13 mouse cellular contexts compared by ENCODE assay signal in genomic region chr7:66231861-66232260, GRCm38 (mm10).
DNase-seq lines count a peak whose midpoint lies in the region; ATAC-seq lines count a peak whose summit lies in the region.
"Had no signal": no experiment of that assay in that cellular context is flagged by ENCODE, and none has a peak within 500 bp of the region (broad histone marks: within the 10 kb centered on the region; RNA-seq: fewer than 3 reads in every experiment).

No protein-coding gene starts in this region.

- DNase-seq in heart, postnatal 25 days (ENCODE audit: low spot score): no peak
- DNase-seq in spleen, postnatal 10 days (ENCODE audit: low spot score in 2 of 2): peak; percentile 7 to 9
- DNase-seq in spleen, postnatal 14 days (ENCODE audit: low spot score in 2 of 2): no peak
- no peak for DNase-seq in layer of hippocampus, adult 18-20 months (ENCODE audit: low spot score in 2 of 2)
- DNase-seq in cerebellum, adult 11 months: no peak
- DNase-seq: adrenal gland, postnatal 25 days; cerebellum, adult 2 months; gastrocnemius, postnatal 10 days; kidney, adult 11 months had no signal

- no peak overlapping the region for H3K4me2 ChIP-seq in heart, embryonic 11.5 days
- no peak overlapping the region for H3K4me2 ChIP-seq in limb, embryonic 12.5 days
- H3K4me2 ChIP-seq in neural tube, embryonic 14.5 days (ENCODE audit: low read depth, low read length): no peak overlapping the region
- H3K4me2 ChIP-seq: lung, embryonic 15.5 days had no signal

- no peak overlapping the region for H3K4me3 ChIP-seq in heart, embryonic 11.5 days (ENCODE audit: low read depth, low read length)
- no peak overlapping the region for H3K4me3 ChIP-seq in limb, embryonic 12.5 days (replicated peaks)
- no peak overlapping the region for H3K4me3 ChIP-seq in neural tube, embryonic 14.5 days (ENCODE audit: low read depth, low read length)
- H3K4me3 ChIP-seq: lung, embryonic 15.5 days had no signal

- H3K9ac ChIP-seq in heart, embryonic 11.5 days (ENCODE audit: low read depth, low read length): no peak overlapping the region; the same call in 1 of the 2 replicates
- 0 out of 2 replicates have a peak overlapping the region, but pooled peaks have one; percentile 27 for H3K9ac ChIP-seq in limb, embryonic 12.5 days (replicated peaks)
- no peak overlapping the region for H3K9ac ChIP-seq in neural tube, embryonic 14.5 days (replicated peaks; ENCODE audit: low read depth, low read length)
- H3K9ac ChIP-seq: lung, embryonic 15.5 days had no signal

- WGBS in heart, embryonic 11.5 days (ENCODE audit: insufficient replicate concordance): 84% methylated on average over 4 of the region's 4 CpGs
- 94% methylated on average over 4 of the region's 4 CpGs for WGBS in limb, embryonic 12.5 days
- WGBS in neural tube, embryonic 14.5 days: 72% methylated on average over 4 of the region's 4 CpGs

- H3K4me1 ChIP-seq in heart, embryonic 11.5 days (ENCODE audit: control insufficient read depth, insufficient read depth, low read length): peaks cover 29% of the 10 kb centered on the region
- peaks cover 55% of the 10 kb centered on the region for H3K4me1 ChIP-seq in limb, embryonic 12.5 days (replicated peaks)
- H3K4me1 ChIP-seq in neural tube, embryonic 14.5 days (ENCODE audit: control insufficient read depth, insufficient read depth, low read length): no peaks in the 10 kb centered on the region

- no peaks in the 10 kb centered on the region for H3K36me3 ChIP-seq in heart, embryonic 11.5 days (ENCODE audit: control insufficient read depth, insufficient read depth, low read length)
- no peaks in the 10 kb centered on the region for H3K36me3 ChIP-seq in limb, embryonic 12.5 days
- no peaks in the 10 kb centered on the region for H3K36me3 ChIP-seq in neural tube, embryonic 14.5 days (ENCODE audit: control insufficient read depth, insufficient read depth, low read length)
- H3K36me3 ChIP-seq: lung, embryonic 15.5 days had no signal

- no peaks in the 10 kb centered on the region for H3K9me3 ChIP-seq in heart, embryonic 11.5 days (replicated peaks; ENCODE audit: control insufficient read depth, low read length)
- H3K9me3 ChIP-seq in limb, embryonic 12.5 days: no peaks in the 10 kb centered on the region
- no peaks in the 10 kb centered on the region for H3K9me3 ChIP-seq in neural tube, embryonic 14.5 days (ENCODE audit: control insufficient read depth, low read length)
- H3K9me3 ChIP-seq: lung, embryonic 15.5 days had no signal

- H3K27me3 ChIP-seq in heart, embryonic 11.5 days (ENCODE audit: control insufficient read depth, insufficient read depth, low read length): no peaks in the 10 kb centered on the region
- H3K27me3 ChIP-seq in limb, embryonic 12.5 days: no peaks in the 10 kb centered on the region
- no peaks in the 10 kb centered on the region for H3K27me3 ChIP-seq in neural tube, embryonic 14.5 days (ENCODE audit: control insufficient read depth, insufficient read depth, low read length)
- H3K27me3 ChIP-seq: lung, embryonic 15.5 days had no signal

- intact Hi-C loops in heart, postnatal 25 days (cut with DNase I): no loop called here

- H3K27ac ChIP-seq in heart, embryonic 11.5 days (ENCODE audit: low read depth, low read length): peak overlapping the region; percentile 46; the same call in 1 of the 2 replicates
- peak overlapping the region; percentile 98 for H3K27ac ChIP-seq in limb, embryonic 12.5 days
- peak overlapping the region; percentile 49 for H3K27ac ChIP-seq in neural tube, embryonic 14.5 days (ENCODE audit: low read depth, low read length)

- ATAC-seq in heart, embryonic 11.5 days (replicated peaks; ENCODE audit: insufficient number of reproducible peaks, low FRiP score, low TSS enrichment): no peak
- peak; percentile 39; the same call in 1 of the 2 replicates for ATAC-seq in limb, embryonic 12.5 days (ENCODE audit: insufficient number of reproducible peaks, insufficient read depth, low FRiP score, low TSS enrichment, low read depth)
- ATAC-seq in neural tube, embryonic 14.5 days (ENCODE audit: low read depth): no peak

Comparison
In these comparisons a context has a peak if more than half of its experiments do, and no peak if none do; other contexts are left out.
1. DNase-seq: peak in spleen, postnatal 10 days (2 of 2); none in heart, postnatal 25 days (single experiment), spleen, postnatal 14 days (0 of 2), layer of hippocampus, adult 18-20 months (0 of 2) and cerebellum, adult 11 months (single experiment).
2. H3K27ac ChIP-seq: peak in every context shown above with its lines; median percentile 98 in limb, embryonic 12.5 days; 49 in neural tube, embryonic 14.5 days; 46 in heart, embryonic 11.5 days.